Mouse (Mus musculus): ENCODE measurements around the gene Mid1.

Gene Mid1

DNA sequence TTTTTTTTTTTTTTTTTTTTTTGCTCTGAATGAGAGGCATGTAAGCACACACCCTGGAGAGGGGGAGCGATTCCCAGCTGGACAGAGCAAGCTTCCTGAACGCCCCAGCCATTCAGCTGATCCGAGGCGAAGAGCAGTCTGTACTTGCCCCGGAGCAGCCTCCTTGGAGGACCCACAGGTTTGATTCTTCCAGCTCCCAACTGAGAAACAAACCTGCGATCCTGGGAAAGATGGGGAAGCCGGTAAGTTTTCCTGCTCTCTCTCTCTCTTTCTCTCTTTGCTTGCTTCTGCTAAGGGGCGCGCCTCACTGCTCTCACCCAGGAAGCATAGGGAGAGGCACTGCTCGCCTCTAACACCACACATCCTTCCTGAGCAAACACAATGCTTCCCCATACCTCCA, at the start of gene Mid1:
Mid1 (plus strand) TSS at position 69 of the 400 bp plus-strand sequence.
- no peak for DNase-seq (ENCODE audit: low read depth, low spot score)

DNA sequence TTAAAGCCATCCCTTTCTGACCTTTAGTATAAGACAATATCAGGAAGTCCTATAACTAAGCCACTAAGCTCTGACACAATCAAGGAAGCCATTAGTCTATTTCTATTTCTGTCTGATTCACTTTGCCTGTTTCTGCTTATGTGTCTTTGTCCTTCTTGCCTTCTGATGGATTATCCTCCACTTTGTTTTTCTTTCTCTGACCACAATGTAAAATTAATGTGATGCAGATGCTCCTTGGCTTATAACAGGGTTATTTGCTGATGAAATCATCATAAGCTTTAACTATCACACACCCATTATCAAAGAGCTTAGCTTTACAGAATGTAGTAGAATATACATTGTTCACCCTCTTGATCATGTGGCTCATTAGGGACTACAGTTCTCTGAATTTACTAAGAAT, 11.9 kb upstream of the Mid1 start:
- no peak for DNase-seq (ENCODE audit: low read depth, low spot score)

DNA sequence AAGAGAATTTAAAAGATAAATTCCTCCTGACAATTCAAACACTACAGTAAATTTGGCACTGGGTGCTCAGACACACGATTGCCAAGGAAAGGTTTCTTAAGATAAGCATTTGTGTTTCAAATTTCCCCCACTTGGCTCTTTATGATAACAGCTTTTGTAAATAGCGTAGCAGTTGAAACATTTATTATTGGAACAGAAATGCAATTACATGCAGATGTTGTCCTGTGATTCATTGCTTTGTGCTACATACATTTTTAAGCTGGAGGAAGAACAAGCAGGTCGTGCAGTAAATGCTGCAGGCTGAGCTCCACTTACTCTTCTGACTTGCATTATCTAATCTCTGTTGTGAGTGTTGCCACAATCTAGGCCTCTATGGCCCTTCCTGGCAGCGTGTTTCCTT, 8.7 kb upstream of the Mid1 start:
- DNase-seq (ENCODE audit: low read depth, low spot score), result no peak

DNA sequence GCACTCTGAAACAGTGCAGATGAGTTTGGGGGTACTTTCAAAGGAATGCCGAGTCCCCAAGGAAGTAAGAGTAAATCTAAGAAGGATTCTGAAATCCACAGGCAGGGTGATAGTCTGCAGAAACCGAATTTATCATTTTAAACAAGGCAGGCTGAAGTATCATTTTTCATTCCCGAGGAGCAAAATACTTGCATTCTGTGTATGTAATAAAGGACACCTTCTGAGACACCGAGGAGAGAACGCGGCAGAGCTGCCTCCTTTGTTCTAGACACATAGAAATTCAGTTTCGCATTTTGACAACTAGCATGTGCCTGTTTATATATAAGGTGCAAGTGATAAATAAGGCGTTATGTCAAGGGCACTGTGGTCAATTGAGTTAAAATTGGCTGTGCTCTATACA, 732 bp downstream of the Mid1 start:
- DNase-seq (ENCODE audit: low read depth, low spot score), result no peak

DNA sequence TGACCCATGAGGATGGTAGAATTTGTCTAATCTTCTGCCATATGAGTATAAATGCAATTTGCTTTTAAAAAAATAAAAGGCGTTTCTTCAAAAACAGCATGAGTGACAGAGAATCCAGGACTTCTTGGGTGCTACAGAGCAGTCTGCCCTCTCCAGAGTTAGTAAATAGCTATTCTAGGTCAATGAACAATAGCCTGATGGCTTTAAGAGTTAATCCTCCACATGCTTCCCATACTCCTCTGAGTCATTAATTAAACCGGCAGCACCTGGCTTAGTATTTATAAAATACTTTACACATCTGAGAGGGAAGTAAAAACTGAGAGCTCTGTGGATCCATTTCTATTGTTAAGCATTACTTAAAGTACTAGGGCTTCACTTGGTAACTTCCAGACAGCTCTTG, 6.2 kb downstream of the Mid1 start:
- no peak for DNase-seq (ENCODE audit: low read depth, low spot score)

DNA sequence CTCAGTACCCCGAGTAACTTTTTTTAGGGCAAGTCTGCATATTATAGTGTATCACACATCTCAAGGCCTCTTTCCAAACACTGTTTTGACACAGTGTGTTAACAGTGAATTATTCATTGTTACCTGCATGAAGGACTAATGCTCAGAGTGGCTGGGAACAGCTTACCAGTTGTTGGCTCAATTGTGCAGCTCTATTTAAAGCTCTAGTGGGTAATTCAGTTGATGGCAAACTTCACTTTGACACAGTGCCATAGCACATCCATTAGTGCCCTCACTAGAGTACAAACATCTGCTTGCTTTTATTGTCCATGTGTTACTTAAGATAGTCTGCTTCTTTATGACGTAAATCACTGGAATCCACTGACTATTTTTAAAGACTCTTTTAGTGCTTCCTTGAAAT, 6.7 kb downstream of the Mid1 start:
- DNase-seq (ENCODE audit: low read depth, low spot score), result no peak

DNA sequence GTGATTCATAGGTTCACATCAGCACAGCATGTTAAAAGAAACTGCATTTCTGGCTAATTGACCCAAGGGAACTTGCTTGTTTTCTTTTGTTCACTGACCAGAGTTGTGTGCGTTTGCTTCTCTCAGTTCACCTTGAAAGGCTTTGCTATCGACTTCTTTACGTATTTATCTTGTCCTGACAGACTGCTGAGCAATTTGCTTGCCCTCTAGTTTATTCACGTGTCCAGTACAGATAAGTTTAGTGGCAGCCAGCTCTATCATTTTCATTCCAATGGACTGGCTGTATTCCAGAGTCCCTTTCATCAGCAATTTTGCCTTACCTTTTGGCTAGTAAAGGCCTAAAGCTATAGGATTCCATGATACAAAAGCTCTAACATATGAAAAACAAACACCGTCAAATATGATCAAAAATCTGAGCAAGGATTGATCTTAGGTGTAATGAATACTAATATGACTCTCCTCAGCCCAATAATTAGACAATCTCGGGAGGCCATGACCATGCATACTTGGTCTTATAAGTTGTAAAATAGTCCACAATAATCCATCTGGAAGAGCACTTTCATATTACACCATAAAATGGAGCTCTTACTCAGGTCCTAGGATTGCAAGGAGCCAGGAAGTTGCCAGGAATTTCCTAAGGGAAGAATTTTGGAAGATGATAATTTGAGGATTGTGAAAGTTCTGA, 7.4 kb downstream of the Mid1 start:
- DNase-seq (ENCODE audit: low read depth, low spot score), result no peak

DNA sequence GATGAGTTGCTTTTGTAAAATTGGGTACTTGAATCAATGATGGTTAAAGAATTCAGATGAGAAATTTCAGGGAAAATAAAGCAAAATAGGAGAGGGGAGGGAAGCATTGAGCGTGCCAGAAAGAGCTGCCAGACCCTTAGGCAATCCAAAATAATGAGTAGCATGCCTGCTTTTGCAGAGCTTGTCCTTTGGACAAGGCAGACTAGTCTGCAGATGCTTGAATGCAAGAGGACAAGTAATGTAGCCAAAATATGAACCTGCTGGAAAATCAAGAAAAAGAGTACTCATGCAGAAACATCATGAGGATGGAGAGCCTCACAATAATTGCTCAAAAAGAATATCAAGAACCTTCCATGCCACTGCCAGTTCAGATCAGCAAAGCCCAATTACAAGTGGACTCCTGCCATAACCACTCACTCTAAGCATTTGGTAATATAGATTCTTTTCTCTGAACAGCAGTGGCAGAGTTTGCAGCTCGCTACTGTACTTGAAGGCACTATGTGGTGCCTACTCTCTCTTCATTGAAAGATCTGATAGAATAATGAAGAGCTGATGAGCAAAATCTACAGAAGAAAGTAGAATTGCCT, 19.1 kb downstream of the Mid1 start:
- DNase-seq (ENCODE audit: low read depth, low spot score), result no peak

DNA sequence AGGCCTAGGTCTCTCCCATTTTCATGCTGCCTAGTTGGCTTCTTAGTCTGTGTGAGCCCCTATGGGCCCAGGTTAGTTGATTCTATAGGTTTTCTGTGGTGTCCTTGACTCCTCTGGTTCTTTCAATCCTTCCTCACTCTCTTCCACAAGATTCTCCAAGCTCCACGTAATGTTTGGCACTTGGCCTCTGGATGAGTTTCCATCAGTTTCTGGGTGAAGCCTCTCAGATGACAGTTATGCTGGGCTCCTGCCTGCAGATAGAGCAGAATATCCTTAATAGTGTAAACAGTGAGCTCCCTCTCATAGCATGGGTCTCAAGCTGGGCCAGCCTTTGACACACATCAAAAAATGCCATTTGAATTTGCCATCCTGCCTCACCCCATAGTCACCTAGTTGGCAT, 38.5 kb downstream of the Mid1 start:
- no peak for DNase-seq (ENCODE audit: low read depth, low spot score)

DNA sequence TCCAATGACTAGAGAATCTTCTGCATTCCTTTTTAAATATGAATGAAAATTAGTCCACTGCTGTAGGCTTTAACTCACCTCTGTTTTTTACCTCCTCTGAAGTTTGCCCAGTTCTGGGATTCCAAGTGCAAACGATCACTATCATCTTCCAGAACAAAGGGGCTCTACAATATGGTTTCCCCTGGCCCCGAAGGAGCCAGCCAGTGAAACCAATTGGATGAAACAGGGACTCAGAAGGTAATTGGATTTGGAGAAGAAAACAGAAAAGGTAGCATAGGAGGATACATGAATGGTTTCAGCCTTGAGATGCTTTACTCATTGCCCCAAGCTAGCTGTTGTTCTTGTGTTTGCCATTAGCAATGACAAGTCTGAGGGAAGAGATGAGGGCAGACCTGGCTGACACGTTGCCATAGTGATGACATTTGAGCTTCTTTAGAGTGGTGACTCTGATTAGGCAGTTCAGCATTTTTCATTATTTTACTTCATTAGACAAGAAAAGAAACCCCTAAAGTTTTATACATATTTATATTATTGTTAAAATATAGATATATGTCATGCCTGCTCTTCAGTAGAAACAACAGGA, 50.5 kb downstream of the Mid1 start:
- no peak for DNase-seq (ENCODE audit: low read depth, low spot score)

DNA sequence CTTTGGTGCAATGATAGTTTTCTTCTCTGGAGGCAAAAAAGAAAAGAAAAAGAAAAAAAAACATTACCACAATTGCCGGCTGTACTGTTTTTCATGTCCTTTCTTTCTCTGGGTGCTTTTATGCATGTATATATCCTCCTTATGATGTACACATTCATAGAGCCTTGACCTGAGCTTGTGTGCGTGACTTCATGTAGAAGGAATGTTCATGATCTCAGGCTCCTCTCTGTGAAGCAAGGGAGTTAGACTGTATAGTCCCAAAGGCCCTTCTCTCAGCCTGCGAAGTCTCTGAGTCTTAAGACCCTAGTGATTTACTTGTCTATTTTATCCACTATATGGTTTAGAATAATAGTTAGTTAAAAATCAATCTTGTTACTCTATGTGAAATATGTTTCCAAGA, 73.0 kb downstream of the Mid1 start:
- no peak for DNase-seq (ENCODE audit: low read depth, low spot score)

DNA sequence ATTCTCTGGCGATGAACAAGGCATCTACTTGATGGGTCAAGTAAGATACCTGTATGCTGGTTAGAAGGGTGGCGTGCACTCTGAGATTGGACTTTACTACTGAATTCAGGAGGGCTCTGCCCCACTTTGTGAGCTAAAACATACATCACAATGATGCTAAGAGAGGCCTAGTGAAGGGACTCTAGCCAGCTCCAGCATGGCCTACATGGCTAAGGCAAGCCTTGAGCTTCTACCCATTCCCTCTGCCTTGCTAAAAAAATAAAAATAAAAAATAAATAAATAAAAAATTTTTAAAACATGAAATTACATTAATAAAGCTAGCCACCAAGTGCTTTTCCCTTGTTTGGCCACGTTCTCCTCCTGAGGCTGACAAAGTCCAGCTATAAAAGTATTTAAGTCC, 94.5 kb downstream of the Mid1 start, which contains the start of gene 4933400A11Rik:
4933400A11Rik (minus strand) TSS at position 101 of the 400 bp plus-strand sequence.
- DNase-seq (ENCODE audit: low read depth, low spot score), result no peak

DNA sequence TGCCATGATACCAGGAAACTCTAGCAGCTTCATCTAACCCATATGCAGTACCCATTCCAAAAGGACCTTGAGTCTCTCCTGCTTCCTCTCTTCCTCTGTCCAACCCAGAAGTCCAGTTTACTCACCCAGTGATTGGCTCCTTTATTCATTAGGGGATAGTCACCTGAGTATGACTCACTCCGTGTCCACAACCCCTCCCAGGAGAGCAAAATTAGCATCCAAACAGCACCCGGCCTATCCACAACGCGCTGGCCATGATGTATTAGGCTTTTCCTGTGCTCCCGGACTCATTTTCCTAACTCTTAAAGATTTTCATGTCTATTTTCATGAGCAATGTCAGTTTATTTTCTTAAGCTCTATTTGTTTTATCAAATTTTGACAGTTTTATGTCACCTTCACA, 104.7 kb downstream of the Mid1 start:
- no peak for DNase-seq (ENCODE audit: low read depth, low spot score)

DNA sequence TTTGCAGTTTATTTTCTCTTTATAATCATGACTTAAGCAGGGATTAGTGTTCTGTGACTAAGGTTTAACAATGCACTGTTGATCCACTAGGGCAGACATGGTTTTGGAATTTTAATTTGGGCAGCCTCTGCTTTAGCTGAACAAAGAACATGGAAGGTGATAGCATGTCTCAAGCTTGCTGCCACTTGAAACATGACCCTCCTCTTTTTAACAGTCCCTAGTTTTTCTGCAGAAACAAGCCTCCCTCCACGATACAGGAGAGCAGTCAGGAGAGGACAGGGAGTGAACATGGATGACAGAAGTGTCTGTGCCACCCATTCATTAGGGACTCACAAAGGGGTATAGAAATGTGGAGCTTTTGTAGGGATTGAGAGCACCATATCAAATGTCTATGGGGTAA, 107.9 kb downstream of the Mid1 start:
- no peak for DNase-seq (ENCODE audit: low read depth, low spot score)

DNA sequence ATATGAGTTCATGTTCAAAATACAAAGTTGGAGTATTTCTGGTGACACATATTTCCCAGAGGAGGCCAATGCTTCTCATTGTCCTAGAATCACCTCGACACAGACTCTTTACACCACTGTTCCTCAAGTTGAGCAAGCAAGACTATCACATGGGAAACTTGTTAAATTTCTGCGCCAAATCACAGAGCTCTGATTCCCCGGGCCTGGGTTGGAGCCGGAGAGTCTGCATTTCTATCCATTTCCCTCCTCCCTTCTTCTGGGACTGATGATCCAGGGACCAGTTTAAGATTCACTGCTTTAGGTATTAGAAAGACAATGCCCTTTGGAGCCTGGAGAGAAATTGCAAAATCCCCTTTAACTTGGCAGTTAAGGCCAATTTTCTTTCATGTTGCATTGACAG, 109.4 kb downstream of the Mid1 start:
- no peak for DNase-seq (ENCODE audit: low read depth, low spot score)

DNA sequence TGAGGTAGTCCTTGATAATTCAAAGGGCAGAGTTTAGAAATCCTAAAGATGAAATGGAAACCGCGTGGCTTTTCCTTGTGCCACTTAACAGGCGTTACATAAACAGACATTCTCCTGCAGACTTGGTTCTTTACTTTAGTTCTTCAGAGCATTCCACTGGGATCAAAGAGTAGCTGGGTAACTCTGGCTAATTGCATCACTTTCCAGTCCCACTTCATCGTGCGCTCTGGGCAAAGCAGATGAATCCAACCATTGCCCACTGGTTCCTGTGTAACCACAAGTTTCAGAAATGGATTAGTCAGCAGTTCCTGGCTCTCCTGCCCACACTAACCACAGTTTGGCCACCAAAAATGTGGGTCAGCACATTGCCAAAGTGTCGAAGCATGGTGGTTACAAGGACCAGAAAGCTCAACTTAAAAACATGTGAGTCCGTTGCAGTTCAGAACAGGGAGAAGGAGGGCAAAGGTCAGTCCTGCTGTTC, 109.9 kb downstream of the Mid1 start:
- DNase-seq (ENCODE audit: low read depth, low spot score), result no peak

DNA sequence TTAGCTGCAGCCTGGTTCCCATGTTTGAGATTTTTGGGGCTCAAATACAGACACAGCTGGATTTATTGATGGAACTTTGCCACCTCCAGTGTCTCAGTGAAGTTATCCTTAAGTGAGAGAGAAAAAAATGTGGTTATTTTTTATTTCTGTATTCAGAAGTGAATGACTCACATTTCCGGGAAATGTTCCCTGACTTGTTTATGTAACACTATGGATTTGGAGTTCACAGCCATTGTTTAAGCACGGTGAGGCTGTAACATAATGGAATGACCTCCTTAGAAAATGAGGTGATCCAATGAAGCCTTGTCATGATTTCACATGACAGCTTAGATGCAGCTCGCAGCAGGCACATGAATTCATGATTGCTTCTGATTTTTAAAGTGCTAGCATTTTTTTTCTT, 112.1 kb downstream of the Mid1 start:
- DNase-seq (ENCODE audit: low read depth, low spot score), result no peak

DNA sequence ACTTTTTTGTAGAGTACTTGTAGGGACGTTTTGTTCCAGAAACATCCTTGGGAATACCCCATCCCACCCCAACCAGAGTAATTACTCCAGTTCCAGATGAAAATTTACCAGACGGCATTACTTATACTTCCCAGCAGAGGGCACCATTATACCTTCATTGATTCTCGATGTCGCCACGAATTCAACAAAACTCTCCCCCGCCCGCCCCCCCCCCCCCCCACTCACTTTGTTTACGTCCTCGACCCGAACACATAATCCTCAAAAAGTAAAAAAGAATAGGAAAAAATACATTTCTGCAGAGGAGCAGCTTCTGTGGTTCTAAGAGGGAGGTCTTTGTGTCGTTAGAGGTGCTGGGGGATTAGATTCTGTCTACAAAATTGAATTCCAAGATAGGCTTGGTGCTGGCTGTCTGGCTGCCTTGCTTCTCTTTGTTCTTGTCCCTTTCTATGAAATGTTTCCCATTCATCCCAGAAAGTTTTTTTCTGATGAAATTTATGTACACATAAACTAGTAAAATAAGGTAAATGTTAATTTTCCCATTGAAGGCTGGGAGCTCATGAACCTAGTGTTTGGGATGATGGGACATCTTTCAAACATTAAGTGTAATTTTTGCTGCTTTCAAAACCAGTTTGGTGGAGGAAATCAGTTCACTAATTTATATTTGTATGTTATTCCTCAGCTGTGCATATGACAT, 114.1 kb downstream of the Mid1 start:
- DNase-seq (ENCODE audit: low read depth, low spot score), result peak; percentile 33

DNA sequence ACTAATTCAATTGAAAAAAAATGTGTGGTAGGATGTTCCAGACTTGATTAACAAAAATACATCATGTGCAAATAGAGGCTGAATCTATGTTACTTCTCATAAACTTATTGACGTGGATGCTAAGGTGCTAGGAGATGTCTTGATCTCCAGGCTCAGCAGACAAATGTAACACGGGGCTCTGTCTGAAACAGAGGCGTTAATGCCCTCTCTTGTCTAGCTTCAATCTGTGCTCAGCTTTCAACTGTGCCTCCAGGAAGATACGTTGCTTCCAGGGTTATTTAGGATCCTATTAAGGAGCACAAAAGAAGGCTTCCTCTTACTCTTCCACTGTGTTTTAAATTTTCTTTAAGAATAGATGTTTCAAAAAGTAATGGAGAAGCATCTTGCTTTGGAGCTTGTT, 115.2 kb downstream of the Mid1 start:
- DNase-seq (ENCODE audit: low read depth, low spot score), result no peak

DNA sequence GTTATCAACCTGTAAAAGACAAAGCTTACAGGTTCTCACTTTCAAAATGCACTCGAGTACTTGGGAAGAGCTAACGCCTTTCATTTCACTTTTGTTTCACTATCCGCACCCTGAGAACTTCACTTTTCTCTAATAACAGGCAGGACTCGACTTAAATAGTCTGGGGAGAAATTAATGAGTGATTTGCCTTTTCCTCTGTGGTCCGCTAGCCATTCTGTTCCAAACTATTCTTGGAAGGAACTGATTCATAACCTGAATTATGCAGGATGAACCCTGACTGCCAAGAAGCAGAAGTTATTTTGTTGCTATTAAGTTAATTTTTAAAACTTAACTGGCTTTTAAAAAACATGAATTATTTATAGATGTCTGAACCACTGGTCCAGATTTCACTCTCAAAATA, 120.8 kb downstream of the Mid1 start:
- peak; percentile 10 for DNase-seq (ENCODE audit: low read depth, low spot score)

DNA sequence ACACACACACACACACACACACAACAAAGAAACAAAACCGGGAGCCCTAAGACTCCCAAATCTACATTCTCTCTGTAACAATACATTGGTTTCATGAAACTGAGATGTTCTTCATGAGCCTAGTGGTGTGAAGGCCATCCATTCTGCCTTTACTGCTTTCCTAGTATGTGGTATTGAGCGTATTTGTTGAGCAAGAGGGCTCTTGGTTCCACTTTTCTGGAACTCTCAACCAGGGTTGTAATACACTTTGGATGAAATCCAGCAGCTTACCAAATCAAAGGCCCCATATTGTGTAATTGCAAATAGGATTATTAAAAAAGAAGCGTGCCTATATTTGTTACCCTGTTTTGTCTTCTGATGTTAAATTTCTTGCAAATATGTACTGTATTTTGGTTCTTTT, 122.7 kb downstream of the Mid1 start:
- DNase-seq (ENCODE audit: low read depth, low spot score), result no peak

DNA sequence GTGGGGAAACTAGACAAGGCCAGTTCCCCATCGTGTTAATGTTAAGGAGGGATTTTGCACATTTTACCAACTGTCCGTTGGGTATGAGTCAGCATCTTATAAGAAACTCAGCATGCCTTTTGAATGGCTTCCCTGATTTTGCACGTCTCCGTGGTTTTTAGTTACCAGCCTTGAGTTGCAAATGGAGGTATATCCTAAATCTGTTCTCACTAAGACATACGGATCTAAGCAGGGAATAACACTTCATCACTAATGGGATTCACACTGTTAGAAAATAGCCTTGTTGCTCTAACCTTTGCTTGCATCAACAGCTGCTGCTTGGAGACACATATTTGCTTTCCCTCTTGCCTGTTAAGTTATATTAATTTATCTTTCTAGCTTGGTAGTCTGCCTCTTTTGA, 126.3 kb downstream of the Mid1 start:
- DNase-seq (ENCODE audit: low read depth, low spot score), result no peak

DNA sequence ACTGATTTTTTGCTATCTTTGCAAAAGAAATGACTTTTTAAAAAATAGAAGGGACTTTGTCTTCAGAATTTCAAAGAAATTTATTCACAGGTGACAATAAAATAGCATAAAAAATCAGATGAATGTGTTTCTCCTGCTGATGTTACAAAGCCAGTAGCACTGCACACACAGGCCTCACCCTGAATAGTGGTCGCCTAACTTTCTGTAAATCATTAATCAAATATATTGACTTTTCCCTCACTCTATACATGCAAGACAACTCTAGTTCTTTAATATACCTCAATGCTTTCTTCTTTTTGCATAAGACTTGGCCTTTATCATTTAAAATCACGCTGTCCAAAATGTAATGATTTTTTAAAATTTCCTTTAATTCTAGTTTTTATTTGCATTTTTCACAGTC, 126.8 kb downstream of the Mid1 start:
- no peak for DNase-seq (ENCODE audit: low read depth, low spot score)

Measured in A20 (cell line).